Mouse (Mus musculus) cerebellum, adult 9-10 months (tissue): ENCODE data around the gene Ttll7.
A peak's percentile ranks its signal among the peaks of the same experiment; 100 is the strongest.

Source experiments
- DNase-seq: peaks from one replicate; pipeline ENCODE4 v3.0.0; 2022

Gene Ttll7

DNA sequence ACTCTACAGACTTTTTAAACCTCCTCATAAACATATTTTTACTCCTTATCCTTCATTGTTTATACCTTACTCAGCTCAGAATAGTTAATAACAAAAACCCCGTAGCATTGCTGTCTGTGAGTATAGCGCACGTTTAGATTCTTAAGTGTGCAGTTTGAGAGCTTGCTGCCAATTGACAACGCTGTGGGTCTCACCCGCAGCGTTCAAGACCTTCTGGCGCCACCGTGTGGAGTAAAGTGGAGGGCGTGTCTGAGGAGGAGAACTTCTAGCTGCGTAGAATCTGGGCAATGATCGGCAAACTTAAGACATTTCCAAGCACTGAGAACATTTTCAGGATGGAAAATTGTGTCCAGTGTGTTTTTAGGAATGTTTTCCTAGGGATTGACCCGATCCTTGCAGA is 62.6 kb downstream of the Ttll7 start:
- DNase-seq: peak; percentile 76

GRCm38 (mm10) chr3:146917891-146918290 is 65.7 kb downstream of the Ttll7 start:
- DNase-seq: peak; percentile 11

GRCm38 (mm10) chr3:146918323-146918722 is 66.2 kb downstream of the Ttll7 start:
- peak; percentile 77 for DNase-seq

DNA sequence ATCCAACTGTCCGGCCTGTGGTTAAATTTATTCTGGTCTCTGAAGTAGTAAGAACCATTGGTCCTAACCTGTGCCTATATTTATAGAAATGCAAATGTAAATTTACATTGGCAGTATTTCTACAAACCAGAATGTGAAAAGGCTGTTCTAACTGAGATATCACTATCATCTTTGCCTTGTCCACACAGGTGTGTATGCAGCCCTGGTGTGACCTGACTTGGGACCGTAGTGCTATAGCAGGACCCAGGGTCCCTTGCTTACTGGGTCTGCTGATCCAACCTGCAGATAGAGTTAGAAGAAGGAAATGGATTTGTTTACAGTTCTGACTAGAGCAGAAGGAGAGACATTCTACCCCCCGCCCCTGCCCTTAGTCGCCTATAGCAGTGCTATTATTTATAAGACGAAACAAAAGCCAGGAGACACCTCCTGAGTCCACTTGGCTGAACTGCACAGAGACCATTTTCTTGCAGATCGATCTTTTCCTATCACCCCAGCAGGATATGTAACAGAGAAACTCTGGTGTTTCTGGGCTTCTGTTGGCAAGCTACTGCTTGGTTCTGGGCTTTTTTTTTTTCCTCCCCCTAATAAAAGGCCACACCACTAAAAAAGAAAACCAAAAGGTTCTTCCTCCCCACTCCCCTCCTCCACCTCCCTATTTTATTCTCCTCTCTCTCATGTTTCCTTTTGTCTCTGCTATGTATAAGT is 75.3 kb downstream of the Ttll7 start:
- no peak for DNase-seq

DNA sequence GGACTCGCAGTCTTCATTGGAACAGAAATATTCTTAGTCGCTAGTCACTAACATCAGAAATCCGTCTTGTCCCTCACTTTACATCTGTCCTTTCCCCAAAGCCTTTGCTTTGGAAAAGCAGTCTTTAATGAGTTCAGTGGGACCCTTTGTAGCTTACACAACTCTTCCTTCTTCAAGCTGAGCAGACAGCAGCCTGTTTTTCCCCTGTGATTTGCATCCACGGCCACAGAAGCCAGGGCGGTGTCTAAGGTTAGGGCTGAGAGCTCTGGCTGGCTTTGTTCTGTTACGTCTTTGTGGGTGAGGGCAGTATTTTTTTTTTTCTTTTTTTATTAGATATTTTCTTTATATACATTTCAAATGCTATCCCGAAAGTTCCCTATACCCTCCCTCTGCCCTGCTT is 76.0 kb downstream of the Ttll7 start:
- DNase-seq: no peak

DNA sequence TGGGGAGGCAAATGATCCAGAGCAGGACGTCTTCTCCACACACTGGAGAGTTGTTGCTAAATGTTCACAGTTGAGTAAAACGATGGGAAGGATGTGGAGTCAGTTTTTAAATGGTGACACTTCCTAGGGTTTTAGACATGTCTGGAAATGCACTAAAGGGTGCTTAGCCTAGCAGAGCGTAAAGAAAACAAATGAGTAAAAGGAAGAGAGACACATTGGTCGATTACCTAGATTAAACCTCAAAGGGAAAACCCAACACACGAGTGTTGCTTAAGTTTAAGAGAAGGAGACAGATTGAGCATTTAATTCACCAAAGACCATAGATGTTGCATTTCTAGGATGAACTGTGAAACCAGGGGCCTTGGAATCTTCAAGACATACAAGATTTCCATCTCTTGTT is 76.8 kb downstream of the Ttll7 start:
- DNase-seq: no peak

GRCm38 (mm10) chr3:146931190-146931589 is 79.0 kb downstream of the Ttll7 start:
- DNase-seq: no peak

DNA sequence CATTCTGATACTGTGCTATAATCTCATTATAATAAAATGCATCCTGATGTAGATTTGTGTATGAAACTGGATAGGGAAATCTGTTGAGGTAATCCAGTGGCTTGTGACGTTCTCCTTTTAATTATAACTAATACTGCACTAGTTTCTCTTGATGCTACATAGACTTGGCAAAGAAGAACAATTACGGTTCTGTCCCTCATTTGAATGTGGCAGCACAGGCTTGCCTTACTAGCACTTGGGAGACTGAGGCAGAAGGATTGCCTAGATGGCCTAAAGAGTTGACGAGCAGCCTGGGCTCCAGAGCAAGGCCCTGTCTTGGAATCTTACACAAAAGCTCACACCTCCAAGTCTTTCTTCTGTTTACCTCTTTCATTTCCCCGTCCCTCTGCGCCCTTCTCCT is 80.3 kb downstream of the Ttll7 start:
- no peak for DNase-seq

- DNase-seq: no peak
Measured at GRCm38 (mm10) chr3:146936888-146937287, 84.7 kb downstream of the Ttll7 start.

DNA sequence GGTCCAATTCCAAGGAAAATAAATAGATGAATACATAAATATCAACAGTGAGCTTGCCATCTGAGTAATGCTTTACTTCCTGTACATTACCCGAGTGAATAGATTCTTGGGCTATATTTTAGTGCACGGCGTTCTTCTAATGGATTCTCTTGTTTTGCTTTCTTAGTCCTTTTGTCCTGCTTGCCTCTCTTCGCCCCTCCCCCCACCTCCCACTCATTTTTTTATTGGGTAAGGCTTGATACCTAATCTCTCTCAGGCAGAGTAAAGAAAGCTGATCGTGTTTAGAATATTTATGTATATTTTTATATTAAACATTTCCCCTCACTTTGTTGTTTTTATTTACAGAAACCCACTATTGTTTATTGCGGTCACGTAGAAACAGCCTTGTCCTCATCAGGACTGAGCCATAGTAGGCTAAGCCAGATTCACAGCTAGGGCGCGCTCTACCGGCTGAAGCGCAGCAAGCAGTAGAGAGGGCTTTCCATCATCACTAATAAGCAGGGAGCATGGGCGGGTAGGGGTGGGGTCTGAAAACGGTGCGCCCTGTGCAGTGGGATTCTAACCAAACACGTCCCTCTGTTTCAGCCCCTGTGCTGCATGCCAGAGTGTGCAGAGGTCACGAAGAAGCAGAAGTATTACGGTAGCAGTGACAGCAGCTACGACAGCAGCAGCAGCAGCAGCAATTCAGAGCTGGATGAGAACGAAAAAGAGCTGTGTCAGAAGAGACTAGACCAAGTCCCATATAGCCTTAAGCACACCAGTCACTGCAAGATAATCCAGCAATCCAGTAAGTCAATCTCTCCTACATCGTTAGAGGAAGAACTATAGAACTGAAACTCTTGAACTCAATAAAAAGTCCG is 87.5 kb downstream of the Ttll7 start:
- no peak for DNase-seq

GRCm38 (mm10) chr3:146943101-146943500 is 90.9 kb downstream of the Ttll7 start:
- no peak for DNase-seq

GRCm38 (mm10) chr3:146945342-146945741 is 93.2 kb downstream of the Ttll7 start:
- no peak for DNase-seq

- DNase-seq: peak; percentile 82
Measured at GRCm38 (mm10) chr3:146945887-146946286, 93.7 kb downstream of the Ttll7 start.

DNA sequence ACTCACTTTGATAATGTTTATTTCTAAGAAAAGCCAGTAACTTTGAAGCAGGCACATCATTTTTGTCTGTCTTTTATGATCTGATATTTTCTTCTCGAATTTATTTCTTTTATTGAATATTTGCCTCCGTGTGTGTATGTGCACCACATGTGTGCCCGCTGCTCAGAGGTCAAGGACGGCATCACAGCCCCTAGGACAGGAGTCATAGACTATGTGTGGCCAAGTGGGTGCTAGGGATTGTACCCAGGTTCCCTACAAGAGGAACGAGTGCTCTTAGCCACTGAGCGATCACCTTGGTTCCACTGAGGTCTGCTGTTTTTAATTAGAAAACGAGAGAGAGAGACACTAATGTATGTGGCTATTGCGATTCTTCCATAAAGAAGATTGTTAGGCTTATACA is 94.5 kb downstream of the Ttll7 start:
- no peak for DNase-seq

GRCm38 (mm10) chr3:146956792-146957191 is 104.6 kb downstream of the Ttll7 start:
- DNase-seq: no peak

- no peak for DNase-seq
Measured at GRCm38 (mm10) chr3:146962838-146963237, 110.7 kb downstream of the Ttll7 start.

DNA sequence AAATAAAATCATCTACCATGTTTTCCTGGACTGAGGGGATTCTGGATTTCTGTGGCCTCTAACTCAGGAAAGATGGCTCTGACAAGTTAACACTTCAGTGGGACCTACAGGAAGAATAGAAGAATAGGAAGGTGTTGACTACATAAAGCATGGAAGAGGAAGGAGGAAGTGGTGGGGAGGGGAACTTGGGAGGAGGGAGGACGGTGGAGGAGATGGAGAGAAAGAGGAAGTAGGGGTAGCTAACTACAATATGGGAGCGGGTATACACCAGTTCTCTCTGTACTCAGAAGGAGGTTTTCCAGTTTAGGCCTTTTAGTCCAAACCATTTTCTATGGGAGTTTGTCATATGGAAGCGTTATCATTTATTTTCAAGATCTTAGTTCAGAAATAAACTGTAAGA is 112.2 kb downstream of the Ttll7 start:
- DNase-seq: no peak

GRCm38 (mm10) chr3:146967242-146967641 is 115.1 kb downstream of the Ttll7 start:
- DNase-seq: no peak

DNA sequence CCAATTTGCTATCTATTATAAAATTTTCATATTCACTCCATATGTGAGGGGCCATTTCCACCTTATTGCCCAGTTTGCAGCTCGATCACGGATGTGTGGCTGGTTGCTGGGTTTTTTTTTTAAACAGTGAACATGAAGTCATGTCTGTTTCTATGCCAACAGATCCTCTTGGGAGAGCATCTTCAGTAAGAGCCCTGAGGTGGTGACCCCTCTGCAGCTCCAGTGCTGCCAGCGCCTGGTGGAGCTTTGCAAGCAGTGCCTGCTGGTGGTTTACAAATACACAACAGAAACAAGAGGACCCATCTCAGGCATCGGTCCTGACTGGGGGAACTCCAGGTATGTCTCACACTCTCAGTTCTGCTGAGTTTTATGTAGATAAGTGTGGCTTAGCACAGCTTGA is 115.7 kb downstream of the Ttll7 start:
- no peak for DNase-seq

GRCm38 (mm10) chr3:146978272-146978671 is 126.1 kb downstream of the Ttll7 start:
- DNase-seq: no peak

DNA sequence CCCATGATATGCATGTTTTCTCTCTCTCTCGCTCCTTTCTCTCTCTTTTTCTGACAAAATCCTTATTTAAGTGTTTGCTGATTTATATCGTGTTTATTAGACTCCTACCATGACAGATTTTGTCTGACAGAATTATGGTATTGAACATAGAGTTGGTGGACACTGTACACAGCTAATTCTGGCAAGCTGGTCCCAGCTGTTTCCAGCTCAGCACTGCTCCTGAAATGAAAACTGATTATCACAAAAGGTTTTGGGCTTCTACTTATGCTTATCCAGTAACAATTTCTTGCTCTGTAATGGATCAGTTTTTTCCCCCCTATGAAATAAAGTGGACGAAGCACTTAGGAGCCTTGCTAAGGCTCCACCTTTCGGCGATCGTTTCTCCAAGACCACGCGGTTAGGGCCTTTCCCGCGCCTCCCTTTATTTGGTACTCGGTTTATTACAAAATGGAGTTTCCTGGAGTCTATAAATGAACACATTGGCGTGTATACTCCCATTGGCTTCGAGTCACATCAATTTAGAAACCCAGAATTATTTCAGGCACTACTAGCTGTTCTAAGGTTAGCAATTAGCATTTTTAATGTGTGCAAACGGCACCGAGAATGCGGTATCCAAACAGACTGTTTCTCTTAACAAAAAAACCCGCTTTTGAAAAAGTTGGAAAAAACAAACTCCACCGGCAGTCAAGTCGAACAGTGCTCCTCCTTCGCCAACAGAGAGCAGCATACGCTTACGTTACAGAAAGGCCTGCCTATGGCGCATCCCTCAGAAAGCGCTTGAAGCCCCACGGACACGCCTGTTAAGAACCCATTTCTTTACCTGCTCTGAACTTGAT is 141.9 kb downstream of the Ttll7 start:
- no peak for DNase-seq

DNA sequence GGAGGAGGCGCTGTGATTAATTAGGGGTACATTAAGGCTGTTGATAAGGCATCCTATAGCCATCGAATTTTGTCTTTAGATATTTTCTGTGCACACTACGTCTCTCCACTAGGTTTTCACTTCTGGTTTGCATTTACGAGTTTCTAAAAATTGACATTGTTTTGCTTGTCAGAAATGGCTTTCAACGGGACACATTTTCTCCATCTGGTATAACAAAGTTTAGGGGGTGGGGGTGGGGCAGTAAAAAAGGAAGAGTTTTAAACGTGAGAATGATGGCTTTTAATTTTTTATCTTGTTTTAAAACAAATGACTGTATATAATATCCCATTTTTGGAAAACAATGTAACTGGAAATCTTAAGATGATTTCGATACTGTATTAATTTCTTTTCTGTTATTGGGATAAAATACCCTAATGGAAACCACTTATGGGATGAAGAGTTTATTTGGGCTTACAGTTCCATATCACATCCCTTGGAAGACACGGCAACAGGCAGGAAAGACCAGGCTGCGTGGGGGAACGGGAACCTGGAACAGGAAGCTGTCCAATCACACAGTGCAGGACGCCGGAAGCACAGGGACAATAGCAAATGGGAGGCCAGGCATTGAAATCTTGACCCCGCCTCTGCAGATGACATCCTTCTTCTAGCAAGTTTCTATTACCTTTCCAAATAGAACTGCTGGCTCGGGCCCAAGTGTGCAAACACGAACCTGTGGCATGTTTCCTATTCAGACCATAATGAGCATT is 142.7 kb downstream of the Ttll7 start:
- DNase-seq: no peak

DNA sequence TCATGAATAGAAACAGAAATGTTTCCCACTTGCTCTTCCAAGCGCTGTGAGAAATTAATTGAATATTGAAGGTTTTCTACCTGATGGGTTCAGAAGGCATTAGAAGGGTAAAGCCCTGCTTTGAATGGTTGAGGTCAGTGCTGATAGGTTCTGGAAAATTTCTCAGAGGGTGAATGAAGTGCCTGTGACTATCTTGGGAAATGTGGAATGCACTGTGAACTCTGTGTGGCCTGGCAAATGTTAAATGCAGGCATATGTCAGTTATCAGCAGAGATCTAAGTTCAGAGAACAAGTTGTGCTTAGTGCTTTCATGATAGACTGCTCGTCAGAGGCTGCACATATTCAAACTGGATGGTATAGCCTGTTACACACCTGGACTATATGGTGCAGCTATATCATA is 147.0 kb downstream of the Ttll7 start:
- DNase-seq: no peak
